Mouse (Mus musculus) olfactory bulb, adult 2 months (tissue): ENCODE data around the gene Brca1. TPM values are rescaled to one million over a fixed set of nuclear protein-coding genes. Genes with fewer than 3 reads are reported as not detected.

Experiments used
- H3K27ac ChIP-seq: fragments of 200-500 bp; 2 replicates; pipeline ENCODE4 v1.5.1; 2012; ENCODE audit warnings: low read depth, low read length; ENCODE audit not compliant: insufficient read depth
- H3K4me1 ChIP-seq: fragments of 200-500 bp; 2 replicates; pipeline ENCODE4 v1.6.1; 2012; ENCODE audit warnings: low read length; ENCODE audit not compliant: control insufficient read depth, insufficient read depth
- H3K4me3 ChIP-seq: fragments of 200-500 bp; 2 replicates; pipeline ENCODE4 v1.5.1; 2012; ENCODE audit warnings: mild to moderate bottlenecking, low read depth, low read length, moderate library complexity; ENCODE audit not compliant: insufficient read depth
- CTCF ChIP-seq: fragments of 200-500 bp; IDR thresholded peaks from 2 replicates; pipeline ENCODE4 v1.5.1; 2012; ENCODE audit warnings: low read depth, mild to moderate bottlenecking, low read length, moderate library complexity; ENCODE audit not compliant: insufficient read depth
- POLR2A ChIP-seq: fragments of 200-500 bp; IDR thresholded peaks from 2 replicates; pipeline ENCODE4 v1.6.1; 2012; ENCODE audit warnings: mild to moderate bottlenecking, low read depth, low read length, moderate library complexity; ENCODE audit not compliant: insufficient read depth
- WGBS: fragments of 180-500 bp; shearing (Covaris S2); methylation state at CpG from one replicate; pipeline ENCODE4 v1.1.7; 2018; 5-methylcytosine and 5-hydroxymethylcytosine counted together
- polyA plus RNA-seq: library from polyadenylated mRNA; stranded (reverse); fragments of >200 nt; gene quantifications from 2 replicates; pipeline ENCODE4 v1.2.4, GENCODE M21; 2012; ENCODE audit warnings: low replicate concordance; ENCODE audit not compliant: missing spikeins, insufficient read depth, insufficient read length

Gene Brca1
- polyA plus RNA-seq, 1 experiment = not detected

DNA sequence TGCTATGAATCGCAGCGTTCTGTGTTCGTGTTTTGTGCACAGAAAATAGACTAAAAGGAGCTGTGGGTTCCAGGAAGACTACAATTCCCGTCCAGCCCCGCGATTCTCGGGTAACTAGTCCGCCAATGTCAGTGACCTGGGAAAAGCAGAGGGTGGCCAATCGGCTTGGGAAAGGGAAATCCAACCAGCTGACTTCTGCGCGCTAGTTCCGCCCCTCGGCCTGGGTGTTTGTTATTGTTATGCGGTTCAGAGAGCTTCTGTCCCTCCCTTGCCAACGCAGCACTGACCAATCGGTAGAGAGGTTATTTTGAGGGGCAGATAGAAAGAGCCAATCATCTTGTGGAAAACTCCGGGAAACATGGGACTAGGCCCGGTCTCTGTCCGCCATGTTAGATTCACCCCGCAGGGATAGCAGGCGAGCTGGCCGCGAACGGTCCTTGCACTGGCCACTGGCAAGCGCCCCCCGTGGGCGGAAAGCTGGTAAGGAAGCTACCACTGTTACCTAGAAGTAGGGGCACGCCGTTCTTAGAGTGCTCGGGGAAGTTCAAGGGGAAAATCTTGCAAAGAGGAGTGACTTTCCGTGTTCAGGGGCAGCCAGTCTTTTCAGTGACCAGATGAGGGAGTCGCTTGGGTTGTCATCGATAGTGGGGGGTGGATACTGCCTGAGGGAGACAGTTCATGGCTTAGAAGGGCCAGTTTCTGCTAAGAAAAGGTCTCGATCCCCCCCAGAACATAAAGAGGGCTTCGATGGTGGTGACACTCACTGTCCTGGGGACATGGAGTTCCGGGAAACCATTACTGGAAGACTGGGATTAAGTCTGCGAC is 933 bp upstream of the Brca1 start:
- Histone ChIP-seq H3K27ac (peak overlapping the region; percentile 99), H3K4me3 (peak overlapping the region; percentile 91), H3K4me1 (peaks cover 6% of the 10 kb centered on the region; the same call in 1 of the 2 replicates)
- WGBS = under 1% methylated on average over 37 of the region's 37 CpGs
- TF ChIP-seq POLR2A (peak; percentile 89), CTCF (no peak)

DNA sequence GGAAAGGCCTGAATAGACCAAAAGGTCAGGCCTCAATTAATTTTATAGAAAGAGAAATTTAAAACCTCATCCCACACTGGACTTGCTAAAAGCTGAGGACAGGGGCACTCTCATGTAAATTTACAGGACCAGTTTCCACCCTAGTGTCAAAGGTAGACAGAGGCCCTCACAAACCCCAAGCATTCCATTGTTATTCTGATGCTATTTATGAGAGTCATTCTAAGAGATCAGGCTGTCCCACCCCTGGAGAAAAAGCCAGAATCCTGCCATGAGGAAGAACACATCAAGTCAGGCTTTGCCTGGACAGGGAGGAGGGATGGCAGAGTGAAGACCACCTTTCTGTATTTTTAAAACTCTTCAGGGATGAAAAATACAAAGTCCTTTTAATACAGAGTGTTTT is 3.2 kb downstream of the Brca1 start:
- H3K27ac ChIP-seq = no peak overlapping the region
- H3K4me3 ChIP-seq = no peak overlapping the region
- no peak for TF ChIP-seq CTCF
- no peak for TF ChIP-seq POLR2A
- H3K4me1 ChIP-seq = peaks cover 3% of the 10 kb centered on the region; the same call in 1 of the 2 replicates

DNA sequence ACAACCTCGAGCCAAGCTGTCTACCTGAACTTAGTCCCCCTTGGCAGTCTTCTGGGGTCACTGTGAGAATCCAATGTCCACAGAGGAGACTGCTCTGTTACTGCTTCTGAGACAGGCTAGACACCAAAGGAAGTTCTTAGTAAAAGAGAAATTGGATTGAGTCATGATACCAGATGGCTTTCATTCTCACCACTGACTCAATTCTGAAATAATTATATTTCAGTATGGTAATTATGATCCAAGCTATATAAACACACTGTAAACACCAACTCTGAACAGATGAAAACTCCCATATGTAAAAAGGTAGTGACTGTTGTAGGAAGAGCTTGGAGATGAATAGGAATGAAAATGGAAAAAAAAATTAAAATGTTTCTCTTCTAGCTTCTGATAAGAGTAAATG is 7.6 kb downstream of the Brca1 start:
- WGBS = 50% methylated on average over 1 of the region's 1 CpGs
- no peak overlapping the region for H3K4me3 ChIP-seq
- H3K4me1 ChIP-seq = no peaks in the 10 kb centered on the region
- no peak overlapping the region for H3K27ac ChIP-seq
- no peak for TF ChIP-seq POLR2A
- TF ChIP-seq CTCF = no peak

DNA sequence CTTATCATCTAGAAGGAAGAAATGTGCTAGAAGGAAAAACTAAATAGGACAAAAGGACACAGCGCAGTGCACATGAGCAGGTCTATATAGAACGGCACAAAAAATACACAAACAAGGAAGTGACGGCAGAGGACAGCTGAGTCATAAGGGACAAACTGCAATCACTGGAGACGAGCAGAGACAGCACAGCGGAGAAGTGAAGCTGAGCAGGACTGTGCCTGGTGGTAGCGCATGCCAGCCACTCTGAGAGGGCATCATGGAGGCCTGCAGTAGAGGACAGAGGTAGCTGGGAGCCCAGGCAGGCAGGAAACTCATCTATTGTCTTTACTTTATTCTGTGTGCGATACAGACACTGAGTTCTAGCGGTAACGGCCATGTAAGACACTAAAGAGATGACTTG is 8.2 kb downstream of the Brca1 start:
- whole genome bisulfite sequencing = 80% methylated on average over 9 of the region's 9 CpGs
- TF ChIP-seq POLR2A (no peak), CTCF (no peak)
- H3K4me1 ChIP-seq = no peaks in the 10 kb centered on the region
- H3K27ac ChIP-seq = no peak overlapping the region
- H3K4me3 ChIP-seq = no peak overlapping the region

DNA sequence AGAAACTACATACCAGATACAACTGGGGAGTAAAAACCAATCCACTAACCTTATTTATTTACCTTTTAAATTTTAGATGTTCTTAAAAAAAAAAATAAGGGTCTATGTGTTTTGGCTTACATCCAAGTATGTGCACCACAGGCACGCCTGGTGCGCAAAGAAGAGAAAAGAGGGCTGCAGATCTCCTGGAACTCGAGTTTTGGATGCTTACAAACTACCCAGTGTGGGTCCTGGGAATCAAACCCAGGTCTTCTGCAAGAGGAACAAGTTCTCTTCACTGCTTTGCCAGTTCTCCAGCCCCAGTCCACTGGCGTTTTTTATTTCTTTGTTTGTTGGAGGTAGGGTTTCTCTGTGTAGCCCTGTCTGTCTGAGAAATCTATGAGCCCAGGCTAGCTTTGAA is 25.1 kb downstream of the Brca1 start:
- WGBS = 57% methylated on average over 4 of the region's 4 CpGs
- peaks cover 7% of the 10 kb centered on the region; the same call in 1 of the 2 replicates for H3K4me1 ChIP-seq
- no peak overlapping the region for H3K4me3 ChIP-seq
- TF ChIP-seq POLR2A (no peak), CTCF (no peak)
- no peak overlapping the region; the same call in 1 of the 2 replicates for H3K27ac ChIP-seq

DNA sequence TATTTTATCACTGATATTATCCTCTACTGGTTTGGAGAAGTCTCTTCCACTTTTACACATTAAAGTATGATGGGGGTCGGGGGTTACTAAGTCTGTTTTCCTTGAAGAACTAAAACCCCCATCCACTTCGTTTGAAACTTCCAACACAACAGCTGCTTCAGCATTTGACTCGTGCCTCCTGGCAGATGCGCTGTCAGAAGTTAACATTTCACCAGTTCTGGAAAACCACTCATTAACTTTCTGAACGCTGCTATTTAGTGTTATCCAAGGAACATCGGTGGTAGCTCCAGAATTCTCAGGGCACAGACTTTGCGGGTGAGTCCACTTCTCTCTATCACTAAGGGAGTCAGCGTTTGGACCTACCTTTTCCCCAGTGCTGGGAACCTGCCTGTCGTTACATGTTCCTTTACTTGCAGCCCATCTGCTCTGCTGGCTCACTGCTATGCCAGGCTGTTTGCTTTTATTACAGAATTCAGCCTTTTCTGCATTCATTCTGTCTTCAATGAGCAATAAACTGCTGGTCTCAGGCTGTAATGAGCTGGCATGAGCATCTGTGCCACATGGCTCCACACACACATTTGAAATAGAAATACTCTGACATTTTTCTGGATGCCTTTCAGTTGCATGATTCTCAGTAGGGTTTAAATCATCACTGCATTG is 25.7 kb downstream of the Brca1 start:
- H3K4me1 ChIP-seq = peaks cover 7% of the 10 kb centered on the region; the same call in 1 of the 2 replicates
- H3K27ac ChIP-seq = peak overlapping the region; percentile 56
- no peak overlapping the region for H3K4me3 ChIP-seq
- TF ChIP-seq CTCF = no peak
- 20% methylated on average over 9 of the region's 9 CpGs for WGBS

DNA sequence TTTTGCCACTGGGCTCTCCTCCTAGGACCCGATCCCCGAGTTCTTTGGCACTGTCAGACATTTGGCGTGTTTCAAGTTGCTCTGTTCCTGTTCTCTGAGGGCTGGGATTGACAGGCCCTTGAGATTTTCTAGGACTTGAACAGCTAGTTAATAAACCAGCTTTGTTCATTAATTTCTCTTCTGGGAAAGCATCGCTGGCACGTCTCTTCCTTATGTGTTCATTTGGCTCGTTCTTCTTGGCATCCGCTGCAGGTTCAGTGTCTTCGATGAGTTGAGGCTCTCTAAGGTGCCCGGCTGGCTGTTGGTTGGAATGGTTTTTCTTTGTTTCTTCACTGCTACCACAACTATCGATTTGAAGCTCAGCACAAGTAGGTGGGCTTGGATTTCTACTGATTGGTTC is 26.7 kb downstream of the Brca1 start:
- Histone ChIP-seq H3K27ac (no peak overlapping the region), H3K4me3 (no peak overlapping the region), H3K4me1 (peaks cover 7% of the 10 kb centered on the region; the same call in 1 of the 2 replicates)
- TF ChIP-seq POLR2A = no peak
- TF ChIP-seq CTCF = no peak
- 60% methylated on average over 10 of the region's 10 CpGs for WGBS

DNA sequence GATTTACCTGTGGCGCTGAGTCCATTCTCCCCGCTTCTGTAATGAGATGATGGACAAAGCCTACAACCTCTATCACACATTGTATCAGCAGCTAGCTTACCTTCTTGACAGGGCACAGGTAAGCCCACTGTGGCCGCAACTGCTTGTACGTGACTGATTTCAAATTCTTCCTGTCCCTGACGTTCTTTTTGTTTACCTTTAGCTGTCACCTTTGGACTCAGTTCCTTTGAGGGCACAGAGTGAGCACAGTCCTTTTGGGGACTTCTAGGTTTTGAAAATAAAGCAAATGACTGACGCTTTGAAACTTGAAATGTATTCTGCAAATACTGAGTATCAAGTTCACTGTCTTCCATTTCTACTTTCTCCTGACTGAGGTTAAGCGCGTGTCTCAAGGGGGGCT is 27.3 kb downstream of the Brca1 start:
- TF ChIP-seq CTCF = no peak
- TF ChIP-seq POLR2A = no peak
- H3K27ac ChIP-seq = no peak overlapping the region
- H3K4me3 ChIP-seq = no peak overlapping the region
- WGBS = 95% methylated on average over 8 of the region's 8 CpGs
- H3K4me1 ChIP-seq = peaks cover 7% of the 10 kb centered on the region; the same call in 1 of the 2 replicates

DNA sequence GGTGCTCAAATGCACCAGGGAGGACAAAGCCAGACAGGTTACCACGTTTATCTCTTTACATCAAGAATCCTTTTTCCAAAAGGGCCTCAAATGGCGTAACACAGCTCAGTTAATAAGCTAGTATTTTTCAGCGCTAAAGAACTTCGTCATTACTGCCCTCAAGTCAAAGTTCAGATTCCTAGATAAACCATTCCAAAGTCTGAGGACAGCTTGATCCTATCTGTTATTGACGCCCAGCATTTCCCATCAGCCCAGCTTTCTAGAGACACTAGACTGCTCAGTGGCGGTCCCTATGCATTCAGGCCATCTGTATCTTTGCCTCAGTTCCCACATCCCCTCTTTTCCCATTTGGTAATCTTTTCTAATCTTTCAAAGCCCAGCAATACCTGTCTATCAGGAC is 32.4 kb downstream of the Brca1 start:
- 94% methylated on average over 6 of the region's 6 CpGs for WGBS
- no peak overlapping the region for H3K4me3 ChIP-seq

More for the DNA sequence above, 32.4 kb downstream of the Brca1 start:
- TF ChIP-seq CTCF = no peak
- no peak for TF ChIP-seq POLR2A
- H3K27ac ChIP-seq = no peak overlapping the region
- H3K4me1 ChIP-seq = peaks cover 3% of the 10 kb centered on the region; the same call in 1 of the 2 replicates
